Mouse (Mus musculus): ENCODE measurements around the gene Nkiras2.
"Not testable (repeated sequence)": the region's sequence is repeated elsewhere in the genome, so short reads cannot be mapped to it uniquely, and the experiment has no call there.

The Nkiras2 gene

DNA sequence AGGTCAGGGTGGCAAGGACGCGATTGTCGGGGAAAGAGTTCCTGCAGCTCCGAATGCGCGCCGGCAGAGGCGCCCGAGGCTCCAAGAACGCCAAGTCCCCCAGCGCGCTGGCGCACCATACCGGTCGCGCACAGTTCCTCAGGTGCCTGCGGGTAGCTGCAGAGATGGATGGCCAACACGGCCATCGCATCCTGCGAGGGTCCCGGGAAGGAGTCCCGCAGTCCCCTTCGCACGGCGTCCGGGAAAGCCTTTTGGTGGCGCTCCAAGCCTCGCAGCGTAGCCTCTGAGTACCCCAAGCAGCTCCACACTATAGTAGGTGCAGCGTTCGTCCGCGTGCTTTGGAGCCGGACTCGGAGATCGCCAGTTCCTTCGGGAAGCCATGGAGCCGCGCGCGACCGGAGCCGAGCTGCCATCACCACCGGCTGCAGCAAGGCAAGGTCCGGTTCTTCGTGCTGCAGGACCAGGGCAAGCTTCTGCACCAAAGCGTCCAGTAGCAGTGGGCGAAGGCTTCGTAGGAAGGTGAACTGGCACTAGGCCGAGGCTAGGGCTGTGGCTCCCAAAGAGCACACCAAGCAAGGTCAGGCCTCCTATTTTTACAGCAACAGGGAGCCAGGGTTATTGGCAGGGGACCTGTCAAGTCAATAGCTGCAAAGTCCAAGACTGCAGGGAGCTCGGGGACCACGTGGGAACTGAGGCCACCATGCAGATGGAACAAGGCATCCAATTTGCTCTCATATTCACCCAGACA, 21.3 kb downstream of the Nkiras2 start:
- DNase-seq: peak; percentile 17 to 19

DNA sequence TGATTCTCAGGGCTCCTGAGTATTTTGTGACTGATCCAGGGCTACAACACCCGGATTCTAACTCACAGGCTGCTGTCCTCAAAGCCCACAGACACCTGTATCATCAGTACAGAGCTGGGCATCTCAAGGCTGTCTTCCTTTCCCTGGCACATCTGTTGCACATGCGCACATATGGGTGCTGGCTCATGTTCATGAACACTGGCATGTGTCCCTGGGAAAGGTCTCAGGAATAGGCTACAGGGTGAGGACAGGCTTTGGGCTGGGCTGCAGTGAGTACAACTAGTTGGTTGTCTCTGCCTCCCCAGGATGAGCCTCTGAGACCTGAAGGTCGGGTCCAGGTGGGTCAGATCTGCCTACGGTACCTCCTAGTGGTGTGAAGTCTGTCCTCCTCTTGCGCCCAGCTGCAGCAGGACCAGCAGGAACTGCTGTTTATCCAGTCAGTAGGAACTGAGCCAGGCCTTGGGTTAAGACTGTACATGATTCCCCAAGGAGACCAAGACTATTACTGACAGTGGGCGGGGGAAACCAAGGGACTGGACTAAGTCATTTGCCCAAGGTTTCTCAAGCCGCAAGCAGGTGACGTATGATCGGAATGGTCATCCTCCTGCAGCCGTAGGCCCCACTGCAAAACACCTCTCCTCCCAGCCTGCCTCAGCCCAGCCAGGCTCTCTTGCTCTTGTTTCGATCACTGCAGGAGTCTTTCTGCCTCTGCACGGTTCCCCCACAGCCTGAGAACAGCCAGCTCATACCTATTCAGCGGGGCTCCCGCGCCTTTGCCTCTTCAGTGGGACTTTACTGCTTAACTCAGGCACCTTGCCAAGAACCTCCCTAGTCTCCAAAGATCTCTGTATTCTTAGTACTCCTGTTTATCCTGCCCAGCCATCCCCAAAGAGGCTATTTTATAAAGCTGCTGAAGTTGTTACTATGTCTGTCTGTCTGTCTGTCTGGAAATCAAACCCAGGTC, 24.9 kb downstream of the Nkiras2 start:
- no peak for DNase-seq

DNA sequence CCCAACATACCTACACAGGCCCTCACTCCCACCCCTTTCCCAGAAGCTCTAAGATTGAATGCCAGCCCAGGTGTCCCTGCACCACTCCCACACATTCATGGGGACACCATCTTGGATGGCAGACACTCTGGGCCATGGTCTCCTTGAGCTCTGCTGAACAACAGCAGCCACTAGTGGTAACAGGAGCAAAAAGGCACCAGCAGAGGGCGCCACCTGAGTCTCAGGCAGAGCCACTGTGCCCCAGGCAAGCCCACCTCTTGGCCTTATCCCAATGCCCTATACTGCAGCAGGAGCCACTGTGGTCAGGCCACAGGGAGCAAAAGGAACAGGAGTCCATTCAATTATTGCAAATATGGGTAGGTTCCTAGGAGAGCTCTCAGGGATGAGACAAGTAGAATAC, 27.2 kb downstream of the Nkiras2 start:
- peak; percentile 62 to 70 for DNase-seq

DNA sequence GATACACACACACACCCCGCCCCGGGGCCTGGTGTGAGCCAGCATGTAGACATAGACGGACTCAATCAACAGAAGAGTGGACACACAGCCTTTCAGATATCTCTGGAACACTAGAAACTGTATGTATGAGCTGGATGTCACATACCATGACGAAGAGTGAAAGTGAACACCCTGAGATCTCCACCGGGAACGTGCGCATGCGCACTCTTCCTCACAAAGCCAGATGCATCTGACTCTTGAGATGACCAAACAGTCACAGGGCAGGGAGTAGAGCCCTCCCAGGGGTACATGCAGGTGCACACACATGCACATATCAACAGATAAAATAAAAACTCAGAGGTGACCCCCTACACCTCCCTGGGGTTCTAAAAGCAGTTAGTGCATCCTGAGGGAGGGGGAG, 29.4 kb downstream of the Nkiras2 start:
- DNase-seq: no peak

DNA sequence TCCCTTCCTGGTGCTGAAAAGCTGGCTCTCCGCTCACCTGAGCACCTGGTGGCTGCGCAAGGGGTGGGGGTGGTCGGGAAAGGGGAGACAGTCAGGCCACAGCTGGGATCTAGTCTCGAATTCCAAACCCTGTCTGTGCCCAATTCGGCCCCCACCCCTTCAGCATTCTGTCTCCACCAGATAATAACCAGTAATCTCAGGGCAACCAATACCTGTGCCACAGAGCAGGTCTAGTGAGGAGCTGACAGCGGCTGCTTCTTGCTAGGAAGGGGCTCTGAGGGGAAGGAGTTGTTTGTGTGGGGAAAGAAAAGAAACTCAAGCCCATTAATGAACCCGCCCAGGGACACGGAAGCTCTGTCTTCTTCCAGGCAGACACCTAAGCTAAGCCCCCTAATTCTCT, 32.2 kb downstream of the Nkiras2 start:
- no peak for DNase-seq

DNA sequence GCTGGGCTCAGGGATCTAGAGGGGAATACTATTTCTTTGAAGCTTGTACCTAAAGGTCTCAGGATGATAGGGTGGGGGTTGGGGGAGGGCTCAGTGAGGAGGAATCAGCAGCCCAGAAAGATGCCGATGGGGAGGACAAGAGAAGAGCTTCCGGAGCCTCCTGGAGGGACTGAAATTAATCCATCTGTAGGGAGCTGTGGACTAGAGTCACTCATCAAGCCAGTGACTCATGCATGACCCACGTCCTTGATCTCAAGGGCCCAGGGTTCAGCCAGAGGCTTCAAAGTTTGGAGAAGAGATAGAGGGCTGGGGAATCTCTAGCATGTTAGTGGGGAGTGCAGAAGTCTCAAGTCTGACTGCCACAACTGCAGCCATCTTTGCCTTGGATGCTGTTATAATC, 32.7 kb downstream of the Nkiras2 start:
- DNase-seq: no peak

DNA sequence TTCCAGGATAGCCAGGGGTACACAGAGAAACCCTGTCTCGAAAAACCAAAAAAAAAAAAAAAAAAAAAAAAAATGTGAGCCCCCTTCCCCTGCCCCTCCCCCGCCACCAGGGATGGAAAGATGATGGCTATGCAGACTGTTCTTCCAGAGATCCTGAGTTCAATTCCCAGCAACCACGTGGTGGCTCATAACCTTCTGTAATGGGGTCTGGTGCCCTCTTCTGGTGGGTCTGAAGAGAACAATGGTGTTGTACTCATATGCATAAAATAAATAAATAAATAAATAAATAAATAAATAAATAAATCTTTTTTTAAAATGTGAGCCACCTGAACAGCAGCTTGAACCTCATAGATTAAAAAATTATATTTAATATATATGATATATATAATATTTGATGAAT, 36.5 kb downstream of the Nkiras2 start:
- DNase-seq: not testable (repeated sequence)

DNA sequence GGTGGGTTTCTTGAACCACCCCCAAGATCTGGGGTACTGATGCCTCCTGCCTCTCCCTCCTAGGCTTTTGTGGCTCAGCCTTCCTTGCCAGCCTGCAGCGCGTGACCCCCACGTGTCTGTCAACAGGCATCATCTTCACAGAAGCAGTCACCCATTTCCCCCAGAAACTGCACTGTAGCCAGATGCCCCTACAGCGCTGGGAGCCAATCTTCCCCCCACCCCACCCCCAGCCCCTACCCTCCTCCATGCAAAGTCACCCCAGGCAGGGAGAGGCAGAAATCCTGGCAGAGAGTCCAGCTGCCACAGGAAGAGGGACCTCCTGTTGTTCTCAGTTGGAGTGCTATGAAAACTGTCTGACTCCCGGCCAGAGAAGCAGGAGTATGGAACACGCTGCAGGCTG, 37.4 kb downstream of the Nkiras2 start:
- no peak for DNase-seq

DNA sequence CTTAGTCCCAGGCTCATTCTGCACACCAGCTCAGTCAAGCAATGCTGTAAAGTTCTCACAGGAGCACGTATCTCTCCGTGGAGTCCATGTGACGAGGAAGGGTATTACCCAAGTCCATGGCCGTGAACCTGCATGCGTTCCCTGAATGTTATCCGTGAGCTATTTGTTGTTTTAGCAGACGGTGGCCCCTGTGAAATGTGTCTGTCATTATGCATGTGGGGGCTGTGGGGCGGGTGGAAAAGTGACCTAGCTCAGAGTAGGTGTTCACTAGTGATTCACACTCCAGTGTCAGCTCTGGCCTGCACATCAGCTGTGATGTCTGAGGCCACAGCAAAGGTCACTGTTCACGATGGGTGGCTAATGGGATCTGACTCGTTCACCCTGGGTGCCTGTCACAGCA, 40.8 kb downstream of the Nkiras2 start:
- DNase-seq: no peak

DNA sequence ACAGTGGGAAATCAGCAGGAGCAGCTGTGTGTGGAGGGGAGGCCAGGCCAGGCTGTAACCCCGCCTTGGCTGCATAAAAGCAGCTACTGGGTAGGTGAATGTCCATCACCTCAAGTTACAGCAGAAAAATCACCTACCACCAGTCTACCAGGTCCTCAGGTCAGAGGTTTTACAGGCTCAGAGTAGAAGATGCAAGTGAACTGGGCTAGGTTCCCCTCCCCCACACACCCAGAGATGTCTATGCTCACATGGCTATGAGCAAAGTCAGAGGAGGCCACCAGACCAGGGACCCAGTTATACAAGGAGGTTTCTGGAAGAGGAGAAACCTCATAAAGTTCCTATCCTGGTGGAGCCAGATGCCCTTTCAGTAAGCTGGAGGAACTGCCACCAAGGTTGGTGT, 52.0 kb downstream of the Nkiras2 start:
- DNase-seq: no peak

DNA sequence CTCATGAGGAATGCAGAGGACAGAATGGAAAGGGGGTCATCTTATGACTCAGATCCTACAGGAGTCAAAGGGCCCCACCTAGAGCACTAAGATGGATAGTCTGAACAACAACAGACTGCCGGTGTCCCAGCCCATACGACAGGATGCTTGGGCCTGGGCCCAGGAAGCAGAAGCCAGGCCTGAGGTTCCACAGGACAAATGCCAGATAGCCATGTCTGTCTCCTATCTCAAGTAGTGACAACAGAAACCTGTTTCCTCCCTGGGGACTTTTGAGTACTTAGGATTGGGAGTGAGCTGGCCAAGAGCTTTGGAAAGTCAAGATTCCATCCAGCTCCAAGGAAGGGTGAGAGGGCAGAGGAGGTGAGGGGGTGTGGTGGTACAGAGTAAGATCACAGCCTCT, 52.9 kb downstream of the Nkiras2 start:
- no peak for DNase-seq

DNA sequence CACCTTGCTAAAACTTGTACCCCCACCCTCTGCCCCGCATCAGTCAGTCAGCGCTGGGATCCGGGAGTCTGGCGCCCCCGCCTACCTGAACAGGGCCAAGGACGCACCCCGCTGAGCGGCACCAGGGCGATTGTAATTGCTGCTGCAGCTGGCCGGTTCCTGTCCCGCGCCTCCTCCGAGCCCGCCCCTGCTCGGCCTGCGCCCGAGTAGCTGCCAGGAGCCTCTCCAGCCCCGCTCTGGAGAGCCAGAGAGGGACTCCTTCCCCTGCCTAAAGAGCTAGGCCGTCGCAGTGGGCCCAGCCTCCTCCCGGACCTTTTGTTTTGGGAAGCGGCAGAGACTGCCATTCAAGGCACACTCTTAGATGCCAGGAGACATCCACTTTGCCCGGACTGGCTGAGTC, 54.1 kb downstream of the Nkiras2 start:
- DNase-seq: no peak
